ENCODE assay signal across 8 mouse cellular contexts in genomic region chr5:33433201-33434138, GRCm38 (mm10). TPM values are rescaled to one million over a fixed set of nuclear protein-coding genes. Genes with fewer than 3 reads are reported as not detected.
DNase-seq lines count a peak whose midpoint lies in the region; ATAC-seq lines count a peak whose summit lies in the region.

Gene Nkx1-1, minus strand, starts transcription at chr5:33433976.

- H3K4me3 ChIP-seq in heart, embryonic 12.5 days, result peak within 1 kb of the TSS; percentile 34
- peak within 1 kb of the TSS; percentile 42 for H3K4me3 ChIP-seq in hindbrain, embryonic 10.5 days
- peak within 1 kb of the TSS; percentile 27 for H3K4me3 ChIP-seq in midbrain, embryonic 13.5 days (replicated peaks)

- H3K36me3 ChIP-seq in heart, embryonic 12.5 days, result no peaks in the 10 kb centered on the region
- H3K36me3 ChIP-seq in hindbrain, embryonic 10.5 days, result no peaks in the 10 kb centered on the region
- no peaks in the 10 kb centered on the region for H3K36me3 ChIP-seq in midbrain, embryonic 13.5 days

- H3K27me3 ChIP-seq in heart, embryonic 12.5 days (replicated peaks), result peaks cover 98% of the 10 kb centered on the region
- H3K27me3 ChIP-seq in hindbrain, embryonic 10.5 days (ENCODE audit: insufficient read depth, poor library complexity, severe bottlenecking), result peaks cover 100% of the 10 kb centered on the region
- H3K27me3 ChIP-seq in midbrain, embryonic 13.5 days, result peaks cover 100% of the 10 kb centered on the region

- H3K27ac ChIP-seq in heart, embryonic 12.5 days (ENCODE audit: poor library complexity, severe bottlenecking), result no peak within 1 kb of the TSS
- H3K27ac ChIP-seq in hindbrain, embryonic 10.5 days, result 0 out of 2 replicates have a peak within 1 kb of the TSS, but pooled peaks have one; percentile 17
- no peak within 1 kb of the TSS for H3K27ac ChIP-seq in midbrain, embryonic 13.5 days

- no peak for DNase-seq in heart, postnatal 25 days (ENCODE audit: low spot score)
- DNase-seq in ZHBTc4 (ENCODE audit: low read depth, low spot score), result peak; percentile 63
- DNase-seq in hindbrain, embryonic 10.5 days (ENCODE audit: low spot score), result peak; percentile 47
- no peak for DNase-seq in spleen, postnatal 14 days (ENCODE audit: low spot score in 2 of 2)
- DNase-seq in urinary bladder, postnatal 4 days (ENCODE audit: low spot score in 2 of 2), result no peak

- peaks cover 41% of the 10 kb centered on the region for H3K4me1 ChIP-seq in heart, embryonic 12.5 days (replicated peaks)
- H3K4me1 ChIP-seq in hindbrain, embryonic 10.5 days (replicated peaks), result peaks cover 69% of the 10 kb centered on the region
- peaks cover 57% of the 10 kb centered on the region for H3K4me1 ChIP-seq in midbrain, embryonic 13.5 days (replicated peaks)

- intact Hi-C loops in heart, postnatal 25 days (cut with DNase I), result no loop called here

- no peak within 1 kb of the TSS for H3K9ac ChIP-seq in heart, embryonic 12.5 days
- no peak within 1 kb of the TSS for H3K9ac ChIP-seq in midbrain, embryonic 13.5 days (replicated peaks)

- H3K9me3 ChIP-seq in heart, embryonic 12.5 days (replicated peaks), result no peaks in the 10 kb centered on the region
- H3K9me3 ChIP-seq in hindbrain, embryonic 10.5 days, result no peaks in the 10 kb centered on the region
- no peaks in the 10 kb centered on the region for H3K9me3 ChIP-seq in midbrain, embryonic 13.5 days

- under 1% methylated on average over 90 of the region's 90 CpGs for WGBS in heart, embryonic 12.5 days
- WGBS in hindbrain, embryonic 10.5 days, result under 1% methylated on average over 90 of the region's 90 CpGs
- WGBS in midbrain, embryonic 13.5 days, result 1% methylated on average over 89 of the region's 90 CpGs

- H3K4me2 ChIP-seq in heart, embryonic 12.5 days, result peak within 1 kb of the TSS; percentile 55
- peak within 1 kb of the TSS; percentile 46 for H3K4me2 ChIP-seq in midbrain, embryonic 13.5 days (replicated peaks)

- ATAC-seq in heart, embryonic 12.5 days (ENCODE audit: insufficient number of reproducible peaks, low FRiP score), result no peak
- 0 out of 2 replicates have a peak, but pooled peaks have one; percentile 7 for ATAC-seq in midbrain, embryonic 13.5 days
- no peak for ATAC-seq in megakaryocyte progenitor cell, adult 5-6 weeks (replicated peaks; ENCODE audit: poor library complexity)

RNA-seq across cellular contexts. Expression of gene Nkx1-1, which starts in this region (rescaled TPM):
- not detected in 2 replicates for polyA plus RNA-seq in heart, embryonic 12.5 days (2016; fragmentation: Nextera tagmentation; extraction: Ambion mirVana)
- total RNA-seq in heart, postnatal 25 days (2021), result not detected
- 0.21 TPM in 1 of 2 replicates, not detected in the other for polyA plus RNA-seq in hindbrain, embryonic 10.5 days (2016; fragmentation: Nextera tagmentation; extraction: Ambion mirVana)
- polyA plus RNA-seq in midbrain, embryonic 13.5 days (2015; fragmentation: Nextera tagmentation; extraction: Ambion mirVana), result not detected in 2 replicates
- total RNA-seq in megakaryocyte progenitor cell, adult 5-6 weeks (2015), result not detected in 2 replicates
- total RNA-seq in megakaryocyte progenitor cell, adult 5-6 weeks (2017), result not detected in 2 replicates

Comparison
In these comparisons a context has a peak if more than half of its experiments do, and no peak if none do; other contexts are left out.
1. Peak in DNase-seq, H3K4me3 ChIP-seq and H3K27ac ChIP-seq in hindbrain, embryonic 10.5 days; RNA of the gene not detected or under 1 TPM.
2. Peak in ATAC-seq, H3K4me3 ChIP-seq and H3K4me2 ChIP-seq in midbrain, embryonic 13.5 days; RNA of the gene not detected or under 1 TPM.